11 mouse cellular contexts compared by ENCODE assay signal in the genomic region with DNA sequence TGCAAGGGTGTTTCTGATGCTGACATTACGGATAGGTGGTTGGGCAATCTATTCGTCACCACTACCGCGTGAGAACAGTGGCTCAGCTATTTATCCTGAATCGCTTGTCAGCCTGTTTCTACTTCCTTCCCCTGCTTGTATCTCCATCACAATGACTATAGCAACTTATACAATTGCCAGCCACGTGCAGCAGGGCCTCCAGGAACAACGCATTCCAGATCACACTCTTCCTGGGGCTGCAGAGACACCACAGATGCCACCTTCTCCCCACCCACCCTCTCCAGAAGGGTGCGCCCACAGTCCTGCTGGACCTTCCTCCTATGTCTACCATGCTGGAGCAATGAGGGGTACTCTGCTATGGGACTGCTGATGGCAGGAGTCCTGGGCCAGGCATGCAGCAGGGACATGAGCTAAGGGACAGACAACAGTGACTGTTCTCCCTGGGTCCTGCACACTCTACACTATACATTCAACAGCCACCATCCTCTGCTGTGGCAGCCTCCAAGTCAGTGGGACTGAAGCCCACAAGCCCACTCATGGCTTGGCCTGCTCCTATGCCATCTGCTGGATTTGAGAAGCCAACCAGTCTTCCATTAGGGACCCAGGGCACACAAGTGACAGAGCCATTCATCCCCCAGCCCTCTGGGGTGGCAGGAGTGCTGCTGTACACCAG. TPM values are rescaled to one million over a fixed set of nuclear protein-coding genes. Genes with fewer than 3 reads are reported as not detected.
A peak's percentile ranks its signal among the peaks of the same experiment; 100 is the strongest.
DNase-seq lines count a peak whose midpoint lies in the region; ATAC-seq lines count a peak whose summit lies in the region.
"Had no signal": no experiment of that assay in that cellular context is flagged by ENCODE, and none has a peak within 500 bp of the region (broad histone marks: within the 10 kb centered on the region; RNA-seq: fewer than 3 reads in every experiment).

No protein-coding gene starts in this region.

- no peak overlapping the region for H3K9ac ChIP-seq in hindbrain, embryonic 16.5 days (ENCODE audit: low read depth, low read length)
- no peak overlapping the region for H3K9ac ChIP-seq in forebrain, embryonic 13.5 days
- H3K9ac ChIP-seq: heart, embryonic 15.5 days; limb, embryonic 13.5 days had no signal

- H3K36me3 ChIP-seq in hindbrain, embryonic 10.5 days: peaks cover 8% of the 10 kb centered on the region; the same call in 1 of the 2 replicates
- H3K36me3 ChIP-seq in hindbrain, embryonic 16.5 days (ENCODE audit: control insufficient read depth, insufficient read depth, low read length): no peaks in the 10 kb centered on the region
- H3K36me3 ChIP-seq in forebrain, embryonic 13.5 days (ENCODE audit: poor library complexity, severe bottlenecking): peaks cover 8% of the 10 kb centered on the region; the same call in 1 of the 2 replicates
- H3K36me3 ChIP-seq: G1E; heart, embryonic 15.5 days had no signal

- H3K27me3 ChIP-seq in hindbrain, embryonic 10.5 days (ENCODE audit: insufficient read depth, poor library complexity, severe bottlenecking): no peaks in the 10 kb centered on the region
- no peaks in the 10 kb centered on the region for H3K27me3 ChIP-seq in hindbrain, embryonic 16.5 days (replicated peaks; ENCODE audit: control insufficient read depth, insufficient read depth, low read length)
- no peaks in the 10 kb centered on the region for H3K27me3 ChIP-seq in forebrain, embryonic 13.5 days
- H3K27me3 ChIP-seq: heart, embryonic 15.5 days; limb, embryonic 13.5 days had no signal

- H3K4me2 ChIP-seq in hindbrain, embryonic 16.5 days (ENCODE audit: low read length): no peak overlapping the region
- no peak overlapping the region for H3K4me2 ChIP-seq in forebrain, embryonic 13.5 days
- H3K4me2 ChIP-seq: heart, embryonic 15.5 days; limb, embryonic 13.5 days had no signal

- H3K4me3 ChIP-seq in hindbrain, embryonic 10.5 days: no peak overlapping the region
- H3K4me3 ChIP-seq in hindbrain, embryonic 16.5 days (ENCODE audit: low read length): no peak overlapping the region
- no peak overlapping the region for H3K4me3 ChIP-seq in forebrain, embryonic 13.5 days
- H3K4me3 ChIP-seq: erythroblast, embryonic 14.5 days; heart, embryonic 15.5 days; limb, embryonic 13.5 days had no signal

- DNase-seq in hindbrain, embryonic 10.5 days (ENCODE audit: low spot score): no peak
- DNase-seq in layer of hippocampus, postnatal 36 days: peak; percentile 80 to 85
- no peak for DNase-seq in ovary, postnatal 14 days (ENCODE audit: low spot score)

- ATAC-seq in hindbrain, embryonic 16.5 days: no peak
- peak; percentile 45 for ATAC-seq in common myeloid progenitor, adult 5-6 weeks (replicated peaks; ENCODE audit: low read depth, poor library complexity, severe bottlenecking)
- peak; percentile 69 for ATAC-seq in neutrophil, adult 5-6 weeks (ENCODE audit: extremely low read depth, insufficient number of reproducible peaks, low FRiP score, poor library complexity, severe bottlenecking)
- no peak for ATAC-seq in forebrain, embryonic 13.5 days

- H3K27ac ChIP-seq in hindbrain, embryonic 10.5 days: 0 out of 2 replicates have a peak overlapping the region, but pooled peaks have one; percentile 30
- no peak overlapping the region for H3K27ac ChIP-seq in hindbrain, embryonic 16.5 days (ENCODE audit: low read depth, low read length)
- H3K27ac ChIP-seq in forebrain, embryonic 13.5 days: no peak overlapping the region
- H3K27ac ChIP-seq: limb, embryonic 13.5 days had no signal

- peaks cover 4% of the 10 kb centered on the region; the same call in 1 of the 2 replicates for H3K9me3 ChIP-seq in hindbrain, embryonic 10.5 days
- H3K9me3 ChIP-seq in hindbrain, embryonic 16.5 days (ENCODE audit: control insufficient read depth, low read length): no peaks in the 10 kb centered on the region
- no peaks in the 10 kb centered on the region; the same call in 1 of the 2 replicates for H3K9me3 ChIP-seq in forebrain, embryonic 13.5 days (replicated peaks)
- H3K9me3 ChIP-seq: heart, embryonic 15.5 days had no signal

- WGBS in hindbrain, embryonic 10.5 days: 79% methylated on average over 8 of the region's 8 CpGs
- WGBS in hindbrain, embryonic 16.5 days: 61% methylated on average over 8 of the region's 8 CpGs
- WGBS in forebrain, embryonic 13.5 days: 77% methylated on average over 8 of the region's 8 CpGs

- H3K4me1 ChIP-seq in hindbrain, embryonic 10.5 days (replicated peaks): peaks cover 20% of the 10 kb centered on the region
- H3K4me1 ChIP-seq in hindbrain, embryonic 16.5 days (ENCODE audit: control insufficient read depth, insufficient read depth, low read depth, low read length): peaks cover 13% of the 10 kb centered on the region
- H3K4me1 ChIP-seq in forebrain, embryonic 13.5 days: no peaks in the 10 kb centered on the region

RNA-seq across cellular contexts. Expression of a gene that starts 42.9 kb away (rescaled TPM):
- polyA plus RNA-seq in hindbrain, embryonic 10.5 days (2016; fragmentation: Nextera tagmentation; extraction: Ambion mirVana): 19.3 and 23.7 TPM in 2 replicates
- 152 and 155 TPM in 2 replicates for polyA plus RNA-seq in hindbrain, embryonic 16.5 days (2015; fragmentation: Nextera tagmentation; extraction: Ambion mirVana)
- total RNA-seq in common myeloid progenitor, adult 5-6 weeks (2017): 4.0 and 6.2 TPM in 2 replicates
- 100 to 1,000 TPM; 157 to 168 TPM for total RNA-seq in layer of hippocampus, postnatal 36 days (2021)
- 110 and 118 TPM in 2 replicates for total RNA-seq in neutrophil, adult 5-6 weeks (2017)
- 66.9 and 75.0 TPM in 2 replicates for polyA plus RNA-seq in forebrain, embryonic 13.5 days (2015; fragmentation: Nextera tagmentation; extraction: Ambion mirVana)

RNA-seq across cellular contexts. Expression of a gene that starts 56.6 kb away (rescaled TPM):
- polyA plus RNA-seq in hindbrain, embryonic 10.5 days (2016; fragmentation: Nextera tagmentation; extraction: Ambion mirVana): 28.5 and 29.4 TPM in 2 replicates
- polyA plus RNA-seq in hindbrain, embryonic 16.5 days (2015; fragmentation: Nextera tagmentation; extraction: Ambion mirVana): 76.5 and 86.9 TPM in 2 replicates
- 53.2 and 59.4 TPM in 2 replicates for total RNA-seq in common myeloid progenitor, adult 5-6 weeks (2017)
- 10 to 100 TPM; 39.4 to 42.1 TPM for total RNA-seq in layer of hippocampus, postnatal 36 days (2021)
- total RNA-seq in neutrophil, adult 5-6 weeks (2017): 80.2 and 86.2 TPM in 2 replicates
- 44.2 and 48.7 TPM in 2 replicates for polyA plus RNA-seq in forebrain, embryonic 13.5 days (2015; fragmentation: Nextera tagmentation; extraction: Ambion mirVana)

Comparison
In these comparisons a context has a peak if more than half of its experiments do, and no peak if none do; other contexts are left out.
1. DNase-seq: peak in layer of hippocampus, postnatal 36 days (2 of 2); none in hindbrain, embryonic 10.5 days (single experiment) and ovary, postnatal 14 days (single experiment).
2. ATAC-seq: peak in common myeloid progenitor, adult 5-6 weeks (single experiment) and neutrophil, adult 5-6 weeks (single experiment); none in hindbrain, embryonic 16.5 days (single experiment) and forebrain, embryonic 13.5 days (single experiment).
3. RNA of a gene that starts 42.9 kb away (total RNA-seq): 157 to 168 TPM in layer of hippocampus, postnatal 36 days and 110 to 118 TPM in neutrophil, adult 5-6 weeks; 4.0 to 6.2 TPM in common myeloid progenitor, adult 5-6 weeks; every median in the first group is over 10 times any median in the second.